Mouse (Mus musculus): ENCODE data around the gene Tmem151a. TPM values are rescaled to one million over a fixed set of nuclear protein-coding genes. Genes with fewer than 3 reads are reported as not detected.
A peak's percentile ranks its signal among the peaks of the same experiment; 100 is the strongest.

Tmem151a gene
- polyA plus RNA-seq, 1 experiment from 2014 or later = 2.3 TPM

DNA sequence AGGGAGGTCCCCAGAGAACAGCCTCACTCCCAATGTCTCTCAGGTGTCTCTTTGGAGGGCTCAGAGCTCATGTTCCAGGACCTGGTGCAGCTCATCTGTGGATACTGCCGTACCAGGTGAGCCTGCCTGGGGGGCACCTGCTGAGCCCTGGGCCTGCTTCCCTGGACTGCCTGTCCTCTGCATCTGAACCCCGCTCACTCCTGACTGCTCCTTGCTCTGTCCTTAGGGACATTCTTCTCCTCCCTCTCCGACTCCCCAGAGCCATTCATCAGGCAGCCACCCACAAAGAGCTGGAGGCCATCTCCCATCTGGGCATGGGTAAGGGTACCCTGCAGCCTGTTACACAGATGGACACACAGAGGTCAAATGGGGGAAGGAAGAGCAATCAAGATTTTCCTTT is 33.8 kb downstream of the Tmem151a start:
- Histone ChIP-seq H3K9ac (no peak overlapping the region), H3K27ac (replicated peaks) (0 out of 2 replicates have a peak overlapping the region, but pooled peaks have one; percentile 28), H3K4me1 (peaks cover 38% of the 10 kb centered on the region), H3K4me3 (replicated peaks) (peak overlapping the region; percentile 29), H3K9me3 (replicated peaks) (no peaks in the 10 kb centered on the region), H3K36me3 (peaks cover 30% of the 10 kb centered on the region), H3K27me3 (peaks cover 31% of the 10 kb centered on the region), H3K4me2 (replicated peaks) (peak overlapping the region; percentile 40)
- ATAC-seq (ENCODE audit: insufficient number of reproducible peaks, low FRiP score, low TSS enrichment, low read depth) = no peak
- WGBS = 44% methylated on average over 3 of the region's 3 CpGs

DNA sequence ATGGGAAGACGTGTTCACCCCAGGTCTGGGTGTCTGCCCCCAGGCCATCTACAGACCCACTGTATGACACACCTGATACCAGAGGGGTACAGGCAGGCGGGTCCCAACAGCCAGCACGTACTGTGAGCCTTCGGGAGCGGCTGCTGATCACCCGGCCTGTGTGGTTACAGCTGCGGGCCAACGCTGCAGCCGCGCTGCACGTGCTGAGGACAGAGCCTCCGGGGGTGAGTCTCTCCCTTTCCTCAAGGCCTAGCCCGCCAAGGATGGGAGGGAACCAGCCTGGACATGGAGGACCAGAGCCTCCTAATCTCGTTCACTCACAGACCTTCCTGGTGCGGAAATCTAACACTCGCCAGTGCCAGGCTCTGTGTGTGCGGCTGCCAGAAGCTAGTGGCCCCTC is 34.3 kb downstream of the Tmem151a start:
- H3K9ac ChIP-seq = no peak overlapping the region
- ATAC-seq (ENCODE audit: insufficient number of reproducible peaks, low FRiP score, low TSS enrichment, low read depth) = 0 out of 2 replicates have a peak, but pooled peaks have one; percentile 9
- peaks cover 35% of the 10 kb centered on the region for H3K36me3 ChIP-seq
- peak overlapping the region; percentile 29 for H3K4me3 ChIP-seq (replicated peaks)
- 8% methylated on average over 17 of the region's 17 CpGs for WGBS
- peaks cover 31% of the 10 kb centered on the region for H3K27me3 ChIP-seq
- H3K27ac ChIP-seq (replicated peaks) = 0 out of 2 replicates have a peak overlapping the region, but pooled peaks have one; percentile 28
- H3K4me1 ChIP-seq = peaks cover 33% of the 10 kb centered on the region
- H3K9me3 ChIP-seq (replicated peaks) = no peaks in the 10 kb centered on the region
- H3K4me2 ChIP-seq (replicated peaks) = peak overlapping the region; percentile 40

DNA sequence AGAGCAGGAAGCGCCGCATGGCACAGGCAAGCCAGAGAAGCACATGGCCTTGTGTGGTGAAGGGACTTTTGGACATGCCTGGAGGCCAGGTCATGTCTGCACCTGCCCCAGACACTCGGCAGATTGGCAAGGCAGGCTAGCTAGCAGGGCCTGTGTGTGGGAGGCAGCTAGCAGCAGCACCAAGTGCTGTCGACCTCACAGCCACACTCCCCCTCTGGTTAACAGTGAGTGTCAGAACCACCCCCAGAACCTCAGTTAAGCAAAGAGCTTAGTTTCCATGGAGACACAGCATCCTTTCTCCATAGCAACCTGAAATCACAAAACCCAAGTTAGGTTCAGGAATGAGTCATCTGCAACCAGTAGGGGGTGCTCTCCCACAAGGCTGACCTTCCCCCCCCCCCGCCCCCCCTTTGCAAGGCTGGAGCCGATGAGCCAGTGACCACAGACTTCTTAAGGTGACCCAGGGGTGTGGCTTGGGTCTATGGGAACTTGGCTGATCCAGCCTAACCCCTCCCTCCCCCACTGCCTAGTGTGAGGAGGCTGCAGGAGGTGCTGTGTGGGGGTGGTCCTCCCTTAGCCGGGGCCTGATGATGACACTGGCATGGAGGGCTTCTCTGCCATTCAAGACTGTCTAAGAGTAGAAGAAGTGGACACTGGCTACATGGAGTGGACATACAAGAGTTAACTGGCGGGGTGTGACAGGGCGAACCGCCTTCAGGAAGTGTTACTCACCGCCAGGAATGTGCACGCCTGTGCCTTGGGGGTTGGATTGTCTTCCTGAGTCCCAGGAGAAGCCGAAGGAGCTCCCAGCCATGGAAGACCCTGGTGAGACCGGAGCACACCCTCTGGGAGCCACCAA is 35.1 kb downstream of the Tmem151a start, which contains the start of gene Rin1:
Gene Rin1 (plus strand): TSS at position 435 of the 859 bp plus-strand sequence.
- ATAC-seq (ENCODE audit: insufficient number of reproducible peaks, low FRiP score, low TSS enrichment, low read depth) = no peak
- peak within 1 kb of the TSS; percentile 29 for H3K4me3 ChIP-seq (replicated peaks)
- 15% methylated on average over 14 of the region's 14 CpGs for WGBS
- H3K27ac ChIP-seq (replicated peaks) = 0 out of 2 replicates have a peak within 1 kb of the TSS, but pooled peaks have one; percentile 28
- H3K4me2 ChIP-seq (replicated peaks) = peak within 1 kb of the TSS; percentile 40
- peaks cover 39% of the 10 kb centered on the region for H3K36me3 ChIP-seq
- peaks cover 32% of the 10 kb centered on the region for H3K4me1 ChIP-seq
- no peak within 1 kb of the TSS for H3K9ac ChIP-seq
- H3K9me3 ChIP-seq (replicated peaks) = no peaks in the 10 kb centered on the region
- H3K27me3 ChIP-seq = peaks cover 31% of the 10 kb centered on the region

DNA sequence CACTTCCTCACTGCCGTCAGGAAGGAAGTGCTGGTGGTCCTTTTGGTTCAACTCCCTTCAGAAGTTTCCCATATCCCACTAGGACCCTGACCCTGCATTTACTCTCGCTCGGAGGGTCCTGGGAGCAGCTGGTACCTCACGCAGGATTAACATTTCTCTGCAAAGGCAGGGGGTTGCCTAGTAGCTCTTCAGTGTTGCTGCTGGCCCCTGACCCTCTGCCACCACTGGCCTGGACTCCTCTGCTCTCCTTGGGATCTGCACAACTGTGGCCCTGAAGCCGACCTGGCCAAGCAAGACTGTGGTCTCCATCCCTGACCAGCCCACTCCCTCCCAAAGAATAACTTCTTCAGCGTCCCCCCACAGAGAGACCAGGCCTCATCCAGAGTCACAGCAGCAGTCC is 36.0 kb downstream of the Tmem151a start:
- Histone ChIP-seq H3K9ac (no peak overlapping the region), H3K27ac (replicated peaks) (no peak overlapping the region), H3K9me3 (replicated peaks) (no peaks in the 10 kb centered on the region), H3K4me2 (replicated peaks) (no peak overlapping the region), H3K4me1 (peaks cover 32% of the 10 kb centered on the region), H3K4me3 (replicated peaks) (no peak overlapping the region), H3K36me3 (peaks cover 39% of the 10 kb centered on the region), H3K27me3 (peaks cover 31% of the 10 kb centered on the region)
- ATAC-seq (ENCODE audit: insufficient number of reproducible peaks, low FRiP score, low TSS enrichment, low read depth) = no peak
- 66% methylated on average over 6 of the region's 6 CpGs for WGBS

DNA sequence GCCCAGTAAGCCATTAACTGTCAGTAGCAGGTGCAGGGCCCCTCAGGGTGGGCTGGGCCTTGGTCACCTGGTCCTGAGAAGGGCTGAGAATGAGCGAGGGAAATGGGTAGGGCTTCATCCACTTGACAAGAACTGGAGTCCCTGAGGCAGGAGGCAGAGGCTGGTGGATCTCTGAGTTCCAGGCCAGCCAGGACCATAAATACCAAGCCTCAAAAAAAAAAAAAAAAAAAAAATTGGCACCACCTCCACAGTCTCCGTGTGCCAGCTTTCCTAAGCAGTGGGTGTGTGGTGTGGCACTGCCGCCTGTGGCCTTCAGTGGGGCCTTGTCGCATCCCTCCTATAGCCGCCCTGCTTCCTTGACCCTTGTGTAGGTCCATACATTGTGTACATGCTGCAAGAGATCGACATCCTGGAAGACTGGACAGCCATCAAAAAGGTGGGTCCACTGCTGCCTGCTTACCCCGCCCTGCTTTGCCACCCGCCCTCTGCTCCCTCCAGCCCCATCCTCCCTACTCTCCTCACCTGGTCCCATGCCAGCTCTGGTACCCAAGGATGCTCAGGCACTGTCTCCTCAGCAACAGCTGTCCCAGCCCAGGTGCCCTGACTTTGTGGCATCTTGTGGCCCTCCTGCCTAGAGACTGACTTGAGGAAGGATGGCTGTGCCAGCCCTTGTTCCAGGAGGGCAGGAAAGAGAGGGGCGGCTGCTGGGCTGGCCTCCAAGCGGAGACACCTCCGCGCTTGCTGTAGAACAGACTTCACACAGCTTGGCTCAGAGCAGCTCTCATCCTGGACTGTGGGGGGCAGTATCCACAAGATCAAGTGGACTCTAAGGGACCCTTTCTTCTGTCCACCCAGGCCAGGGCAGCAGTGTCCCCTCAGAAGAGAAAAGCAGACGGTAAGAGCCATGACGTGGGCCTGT is 36.9 kb downstream of the Tmem151a start:
- Histone ChIP-seq H3K9me3 (replicated peaks) (no peaks in the 10 kb centered on the region), H3K36me3 (peaks cover 41% of the 10 kb centered on the region), H3K4me1 (peaks cover 32% of the 10 kb centered on the region), H3K4me3 (replicated peaks) (no peak overlapping the region), H3K27ac (replicated peaks) (no peak overlapping the region), H3K27me3 (peaks cover 28% of the 10 kb centered on the region), H3K4me2 (replicated peaks) (no peak overlapping the region), H3K9ac (no peak overlapping the region)
- ATAC-seq (ENCODE audit: insufficient number of reproducible peaks, low FRiP score, low TSS enrichment, low read depth) = no peak
- WGBS = 85% methylated on average over 14 of the region's 14 CpGs

DNA sequence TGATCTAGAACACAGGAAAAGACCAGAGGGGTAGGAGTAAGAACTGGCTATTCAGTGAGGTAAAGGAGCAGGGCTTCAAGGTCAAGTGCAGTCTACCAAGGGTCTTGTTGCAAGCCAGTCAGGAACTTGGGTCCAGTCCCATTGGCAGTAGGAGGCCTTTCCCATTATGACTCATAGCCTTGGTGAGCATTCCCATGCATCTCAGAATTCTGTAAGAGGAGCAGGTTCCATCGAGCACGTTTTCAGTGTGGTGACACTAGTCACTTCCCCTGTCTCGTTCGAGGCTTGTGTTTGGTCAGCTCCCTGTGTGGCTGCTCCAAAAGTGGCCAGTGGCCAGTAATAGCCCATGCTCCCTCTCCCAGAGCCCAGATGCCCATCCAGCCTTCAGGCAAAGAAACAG is 39.8 kb downstream of the Tmem151a start:
- H3K4me1 ChIP-seq = peaks cover 27% of the 10 kb centered on the region
- no peak overlapping the region for H3K4me3 ChIP-seq (replicated peaks)
- H3K27ac ChIP-seq (replicated peaks) = no peak overlapping the region
- no peak for ATAC-seq (ENCODE audit: insufficient number of reproducible peaks, low FRiP score, low TSS enrichment, low read depth)
- no peaks in the 10 kb centered on the region; the same call in 1 of the 2 replicates for H3K27me3 ChIP-seq
- no peak overlapping the region for H3K9ac ChIP-seq
- H3K36me3 ChIP-seq = peaks cover 47% of the 10 kb centered on the region
- H3K4me2 ChIP-seq (replicated peaks) = no peak overlapping the region
- no peaks in the 10 kb centered on the region for H3K9me3 ChIP-seq (replicated peaks)
- WGBS = 80% methylated on average over 4 of the region's 4 CpGs

DNA sequence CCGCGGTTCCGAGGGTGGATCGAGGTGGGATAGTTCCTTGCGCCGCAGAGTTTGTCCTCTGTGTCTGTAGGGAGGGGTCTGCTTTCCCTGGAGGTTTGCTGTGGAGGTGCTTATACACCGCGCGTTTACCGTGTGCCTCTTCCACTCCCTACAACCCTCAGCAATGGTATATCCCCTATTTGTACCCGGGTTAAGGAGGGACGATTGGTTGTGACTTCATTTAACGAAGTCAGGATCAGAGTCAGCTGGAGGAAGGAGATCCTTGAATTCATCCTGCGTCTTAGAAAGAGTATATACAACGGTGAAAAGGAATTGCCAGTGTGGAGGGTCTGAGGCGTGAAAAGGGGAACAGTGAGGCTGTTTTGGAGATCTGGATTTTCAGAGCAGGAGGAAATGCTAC is 43.7 kb downstream of the Tmem151a start:
- Histone ChIP-seq H3K4me2 (replicated peaks) (peak overlapping the region; percentile 95), H3K4me3 (replicated peaks) (peak overlapping the region; percentile 71), H3K9me3 (replicated peaks) (no peaks in the 10 kb centered on the region), H3K4me1 (peaks cover 39% of the 10 kb centered on the region), H3K27ac (replicated peaks) (peak overlapping the region; percentile 59), H3K27me3 (no peaks in the 10 kb centered on the region), H3K9ac (peak overlapping the region; percentile 64), H3K36me3 (peaks cover 18% of the 10 kb centered on the region)
- WGBS = 2% methylated on average over 16 of the region's 16 CpGs
- peak; percentile 4; the same call in 1 of the 2 replicates for ATAC-seq (ENCODE audit: insufficient number of reproducible peaks, low FRiP score, low TSS enrichment, low read depth)

DNA sequence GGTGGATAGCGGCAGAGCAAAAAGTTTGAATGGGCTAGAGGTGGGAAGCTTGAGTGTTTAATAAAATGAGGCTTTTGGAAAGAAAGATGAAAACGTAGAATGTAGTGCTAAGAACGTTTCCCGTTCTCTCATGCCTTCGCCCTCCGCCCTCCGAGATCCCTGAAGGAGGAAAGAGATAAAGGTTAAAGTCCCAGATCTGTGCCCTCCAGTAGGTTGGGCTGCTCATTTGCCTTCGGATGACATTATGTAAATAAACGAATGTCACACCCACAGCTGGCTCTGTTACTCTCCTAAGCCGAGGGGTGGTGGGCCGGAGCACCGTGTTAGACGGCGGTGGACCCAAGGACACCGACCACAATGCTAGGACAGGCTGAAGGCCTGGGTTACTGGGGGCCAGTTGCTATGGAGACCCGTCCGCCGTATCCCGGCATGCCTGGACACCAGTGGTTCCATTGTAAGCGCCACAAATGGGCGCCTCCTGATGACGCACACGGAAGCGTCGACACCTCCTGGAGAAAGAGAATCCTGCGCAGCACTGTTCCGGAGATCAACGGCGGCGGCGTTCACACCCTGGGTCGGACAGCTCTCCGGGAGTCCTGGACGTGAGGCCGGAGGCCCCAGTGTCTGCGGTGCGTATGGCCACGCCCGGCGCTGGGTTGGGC is 44.3 kb downstream of the Tmem151a start, which contains the start of gene Brms1:
Gene Brms1 (plus strand): TSS at position 493 of the 662 bp plus-strand sequence.
- Histone ChIP-seq H3K27ac (replicated peaks) (peak within 1 kb of the TSS; percentile 59), H3K27me3 (no peaks in the 10 kb centered on the region), H3K4me3 (replicated peaks) (peak within 1 kb of the TSS; percentile 71), H3K36me3 (peaks cover 12% of the 10 kb centered on the region; the same call in 1 of the 2 replicates), H3K9ac (peak within 1 kb of the TSS; percentile 64), H3K9me3 (replicated peaks) (no peaks in the 10 kb centered on the region), H3K4me1 (peaks cover 39% of the 10 kb centered on the region), H3K4me2 (replicated peaks) (peak within 1 kb of the TSS; percentile 95)
- ATAC-seq (ENCODE audit: insufficient number of reproducible peaks, low FRiP score, low TSS enrichment, low read depth) = peak; percentile 68
- 6% methylated on average over 40 of the region's 40 CpGs for WGBS

DNA sequence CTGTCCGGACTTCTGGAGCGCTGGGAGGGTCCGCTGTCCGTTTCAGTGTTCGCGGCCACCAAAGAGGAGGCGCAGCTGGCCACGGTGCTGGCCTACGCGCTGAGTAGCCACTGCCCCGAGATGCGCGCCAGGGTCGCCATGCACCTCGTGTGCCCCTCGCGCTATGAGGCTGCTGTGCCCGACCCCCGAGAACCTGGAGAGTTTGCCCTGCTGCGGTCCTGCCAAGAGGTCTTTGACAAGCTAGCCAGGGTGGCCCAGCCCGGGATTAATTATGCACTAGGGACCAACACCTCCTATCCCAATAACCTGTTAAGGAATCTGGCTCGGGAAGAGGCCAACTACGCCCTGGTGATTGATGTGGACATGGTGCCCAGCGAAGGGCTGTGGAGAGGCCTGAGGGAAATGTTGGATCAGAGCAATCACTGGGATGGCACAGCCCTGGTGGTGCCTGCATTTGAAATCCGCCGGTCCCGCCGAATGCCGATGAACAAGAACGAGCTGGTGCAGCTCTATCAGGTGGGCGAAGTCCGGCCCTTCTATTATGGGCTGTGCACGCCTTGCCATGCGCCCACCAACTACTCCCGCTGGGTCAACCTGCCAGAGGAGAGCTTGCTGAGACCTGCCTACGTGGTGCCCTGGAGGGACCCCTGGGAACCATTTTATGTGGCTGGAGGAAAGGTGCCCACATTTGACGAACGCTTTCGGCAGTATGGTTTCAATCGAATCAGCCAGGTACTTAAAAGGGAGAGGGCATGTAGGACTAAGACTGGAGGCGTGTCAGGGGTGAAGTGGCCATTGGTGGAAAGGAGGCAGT is 45.8 kb downstream of the Tmem151a start:
- Histone ChIP-seq H3K4me1 (peaks cover 39% of the 10 kb centered on the region), H3K27ac (replicated peaks) (peak overlapping the region; percentile 85), H3K9ac (peak overlapping the region; percentile 98), H3K4me2 (replicated peaks) (peak overlapping the region; percentile 95), H3K9me3 (replicated peaks) (no peaks in the 10 kb centered on the region), H3K36me3 (0 out of 2 replicates have a peak, but pooled peaks cover 8% of the 10 kb centered on the region), H3K27me3 (no peaks in the 10 kb centered on the region), H3K4me3 (replicated peaks) (peak overlapping the region; percentile 71)
- 10% methylated on average over 41 of the region's 41 CpGs for WGBS
- ATAC-seq (ENCODE audit: insufficient number of reproducible peaks, low FRiP score, low TSS enrichment, low read depth) = peak; percentile 7; the same call in 1 of the 2 replicates

DNA sequence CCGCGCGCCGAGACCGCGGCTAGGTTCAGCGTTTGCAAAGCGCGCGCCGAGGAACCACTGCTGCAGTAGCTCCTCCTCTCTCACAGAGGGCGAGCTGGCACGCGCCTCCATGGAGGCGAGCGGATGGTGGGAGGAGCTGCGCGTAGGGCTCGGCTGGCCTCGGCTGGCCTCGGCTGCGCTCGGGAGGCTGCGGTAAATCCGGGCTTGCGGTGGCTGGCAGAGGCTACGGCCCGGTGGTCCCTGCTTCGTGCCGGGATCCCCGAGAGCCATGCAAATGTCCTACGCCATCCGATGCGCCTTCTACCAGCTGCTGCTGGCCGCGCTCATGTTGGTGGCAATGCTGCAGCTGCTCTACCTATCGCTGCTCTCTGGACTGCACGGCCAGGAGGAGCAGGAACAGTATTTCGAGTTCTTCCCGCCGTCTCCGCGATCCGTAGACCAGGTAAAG is 46.6 kb downstream of the Tmem151a start, which contains the start of the genes B4gat1 and AC124502.3:
Gene B4gat1 (plus strand): TSS at position 118 of the 448 bp plus-strand sequence.
Gene AC124502.3 (plus strand): TSS at position 183 of the 448 bp plus-strand sequence.
- WGBS = under 1% methylated on average over 44 of the region's 44 CpGs
- H3K36me3 ChIP-seq = 0 out of 2 replicates have a peak, but pooled peaks cover 8% of the 10 kb centered on the region
- peak within 1 kb of the TSS; percentile 85 for H3K27ac ChIP-seq (replicated peaks)
- peak within 1 kb of the TSS; percentile 98 for H3K9ac ChIP-seq
- peaks cover 39% of the 10 kb centered on the region for H3K4me1 ChIP-seq
- no peaks in the 10 kb centered on the region for H3K9me3 ChIP-seq (replicated peaks)
- H3K4me2 ChIP-seq (replicated peaks) = peak within 1 kb of the TSS; percentile 95
- peak; percentile 88 for ATAC-seq (ENCODE audit: insufficient number of reproducible peaks, low FRiP score, low TSS enrichment, low read depth)
- H3K27me3 ChIP-seq = no peaks in the 10 kb centered on the region
- H3K4me3 ChIP-seq (replicated peaks) = peak within 1 kb of the TSS; percentile 71

Data from embryonic facial prominence, embryonic 15.5 days (tissue).